Mouse (Mus musculus) erythroid progenitor cell, adult 5-6 weeks (primary cell): ENCODE measurements around the gene Zgrf1. TPM values are rescaled to one million over a fixed set of nuclear protein-coding genes. Genes with fewer than 3 reads are reported as not detected.

Experiments
- ATAC-seq: replicated peaks from 2 replicates; pipeline ENCODE4 v1.8.0; 2016; ENCODE audit warnings: moderate number of reproducible peaks, mild to moderate bottlenecking, moderate TSS enrichment, inconsistent platforms; ENCODE audit not compliant: poor library complexity, low FRiP score, severe bottlenecking
- total RNA-seq, 2 experiments: library from RNA; stranded (forward) in 1 of 2; stranded (reverse) in 1 of 2; fragments of 150-400 nt in 1 of 2; fragments of 186-747, 209-891 nt in 1 of 2; gene quantifications; 2 replicates each; pipeline versions ENCODE4 v1.2.3 to v1.2.4; 2015 to 2017; ENCODE audit warnings: low replicate concordance in 2 of 2

Zgrf1 gene
- total RNA-seq (2015; ENCODE audit: low replicate concordance) (40.0 and 59.1 TPM in 2 replicates), total RNA-seq (2017; ENCODE audit: low replicate concordance) (45.4 and 60.6 TPM in 2 replicates)

DNA sequence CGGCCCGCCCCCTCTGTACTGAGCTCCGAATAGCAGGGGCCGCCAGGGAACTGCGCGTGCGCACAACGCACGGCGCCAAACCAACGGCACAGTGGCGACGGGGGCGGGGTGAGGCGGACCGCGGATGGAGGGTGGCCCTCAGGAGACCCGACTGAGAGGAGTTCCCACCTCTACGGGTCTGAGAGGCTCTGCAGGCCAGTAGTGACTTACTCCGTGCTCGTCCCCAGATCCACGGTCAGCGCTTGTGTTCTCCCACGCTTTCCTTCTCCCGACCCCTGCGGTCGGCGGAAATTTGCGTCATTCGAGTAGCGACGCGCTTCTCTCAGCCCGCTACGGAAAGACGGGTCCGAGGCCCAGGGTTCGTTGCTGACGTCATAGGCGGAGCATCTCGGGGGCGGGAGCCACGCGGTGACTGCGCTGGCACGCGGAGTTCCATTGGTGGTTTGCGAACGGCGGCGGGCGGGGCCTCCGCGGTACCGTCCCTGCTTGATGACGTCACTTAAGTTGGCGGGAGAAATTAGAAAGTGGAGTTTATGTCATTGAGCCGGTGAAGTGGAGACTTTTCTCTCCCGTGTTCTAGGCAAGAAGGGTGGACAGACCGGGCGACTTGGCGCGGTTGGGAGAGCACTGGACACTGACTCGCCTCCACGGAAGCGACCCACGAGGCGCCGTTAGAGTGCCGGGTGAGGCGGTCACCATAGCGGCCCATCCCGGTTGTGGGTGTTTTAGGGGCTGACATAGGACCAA, at the start of gene Zgrf1, which contains the start of gene Larp7:
Gene Zgrf1 (plus strand): TSS at position 517 of the 747 bp plus-strand sequence.
Gene Larp7 (minus strand): TSS at position 377 of the 747 bp plus-strand sequence.
- ATAC-seq = peak; percentile 97

DNA sequence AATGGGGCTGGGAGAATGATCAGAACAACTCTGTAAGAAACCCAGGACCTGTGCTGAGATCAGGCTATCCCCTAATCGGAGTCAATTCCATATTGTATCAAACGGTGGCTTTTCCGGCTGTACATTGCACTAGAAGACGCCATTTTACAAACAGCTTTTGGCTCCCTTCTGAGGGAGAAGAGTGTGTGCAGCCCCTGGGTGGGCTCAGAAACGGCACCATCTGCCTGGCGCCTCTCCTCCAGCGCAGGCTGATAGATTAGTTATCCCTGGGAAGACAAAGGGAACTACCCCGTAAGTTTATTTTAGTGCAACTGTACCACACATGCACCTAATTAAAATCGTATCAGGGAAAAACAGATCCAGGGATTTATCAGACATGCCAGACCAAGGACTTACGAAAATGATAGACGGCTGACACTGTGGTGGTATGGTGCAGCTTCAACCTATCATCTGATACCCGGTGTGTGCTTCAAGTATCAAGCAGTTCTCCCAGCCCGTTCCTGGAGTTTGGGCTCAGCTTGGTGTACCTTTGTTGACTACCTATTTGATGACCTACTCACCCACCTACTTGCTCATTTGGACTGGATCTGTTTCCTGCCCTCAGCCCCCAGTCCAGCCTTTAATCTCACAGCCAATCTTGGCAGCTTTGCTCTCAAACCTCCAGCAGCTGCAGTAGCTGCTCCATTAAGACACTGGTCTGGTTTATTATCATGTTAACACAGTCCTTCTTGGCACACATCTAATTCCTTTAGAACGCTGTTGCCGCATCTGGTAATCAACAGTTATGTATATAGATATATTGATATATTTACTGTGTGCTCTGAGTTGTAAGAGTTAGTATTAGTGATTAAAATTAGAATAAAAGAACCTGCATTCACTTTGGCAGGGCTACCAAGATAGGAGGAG, 45.2 kb upstream of the Zgrf1 start:
- 0 out of 2 replicates have a peak, but pooled peaks have one; percentile 39 for ATAC-seq

GRCm38 (mm10) chr3:127511786-127512746, 41.2 kb upstream of the Zgrf1 start:
- no peak for ATAC-seq

DNA sequence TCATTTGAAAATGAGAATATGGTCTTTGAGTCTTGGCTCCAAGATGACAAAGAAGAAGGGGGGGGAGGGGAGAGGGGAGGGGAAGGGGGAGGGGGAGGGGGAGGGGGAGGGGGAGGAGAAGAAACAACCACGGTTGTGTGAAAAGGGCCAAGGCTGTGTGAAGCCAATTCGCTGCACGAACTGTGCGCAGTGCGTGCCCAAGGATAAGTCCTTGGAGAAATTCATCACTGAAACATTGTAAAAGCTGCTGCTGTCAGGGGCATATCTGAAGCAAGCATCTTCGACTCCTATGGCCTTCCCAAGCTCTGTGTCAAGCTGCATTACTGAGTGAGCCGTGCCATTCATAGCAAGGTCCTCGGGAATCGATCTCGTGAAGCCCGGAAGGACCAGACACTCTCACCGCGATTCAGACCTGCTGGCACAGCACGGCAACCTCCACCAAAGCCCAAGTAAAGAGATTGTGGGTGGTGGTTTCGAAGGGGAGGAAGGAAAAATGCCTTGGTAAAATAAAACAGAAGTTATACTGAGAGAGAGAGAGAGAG, 40.4 kb upstream of the Zgrf1 start:
- ATAC-seq = no peak

DNA sequence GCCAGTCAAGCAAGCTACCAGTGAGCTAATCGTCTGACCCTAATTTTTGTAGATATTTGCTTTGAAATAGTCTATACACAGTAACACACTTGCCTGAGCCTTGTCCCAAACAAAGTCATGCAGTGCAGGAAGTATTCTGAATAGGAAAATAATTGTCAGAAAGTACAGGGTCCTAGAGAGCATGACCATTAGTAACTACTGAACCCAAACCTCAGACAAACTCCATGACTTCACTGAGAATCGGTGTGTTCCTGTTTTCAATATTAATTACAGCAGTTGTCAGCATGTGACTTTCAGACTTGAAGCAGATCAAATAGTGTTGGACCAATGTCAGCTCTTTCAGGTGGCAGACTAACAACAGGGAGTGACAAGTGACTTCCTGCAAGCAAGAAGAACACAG, 39.6 kb upstream of the Zgrf1 start:
- ATAC-seq = no peak

GRCm38 (mm10) chr3:127515251-127515650, 38.0 kb upstream of the Zgrf1 start:
- no peak for ATAC-seq

DNA sequence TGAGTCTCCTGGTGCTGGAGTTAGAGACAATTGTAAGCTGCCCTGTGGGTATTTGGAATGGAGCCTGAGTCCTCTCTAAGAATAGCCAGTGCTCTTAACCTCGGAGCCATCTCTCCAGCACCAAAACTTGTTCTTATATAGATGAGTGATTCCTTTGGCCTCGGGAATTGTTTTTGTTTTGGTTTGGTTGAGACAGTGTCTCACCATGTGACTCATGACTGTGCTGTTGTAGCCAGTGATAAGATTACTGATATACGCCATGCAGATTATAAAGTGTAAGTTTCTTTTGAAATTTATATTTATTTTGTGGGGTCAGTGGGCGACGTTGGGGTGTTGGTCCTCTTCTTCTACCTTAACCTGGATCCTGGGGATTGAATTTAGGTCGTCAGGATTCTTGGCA, 33.0 kb upstream of the Zgrf1 start:
- ATAC-seq = no peak

- ATAC-seq = no peak
These were observed 32.1 kb upstream of the Zgrf1 start for GRCm38 (mm10) chr3:127521156-127521555.

DNA sequence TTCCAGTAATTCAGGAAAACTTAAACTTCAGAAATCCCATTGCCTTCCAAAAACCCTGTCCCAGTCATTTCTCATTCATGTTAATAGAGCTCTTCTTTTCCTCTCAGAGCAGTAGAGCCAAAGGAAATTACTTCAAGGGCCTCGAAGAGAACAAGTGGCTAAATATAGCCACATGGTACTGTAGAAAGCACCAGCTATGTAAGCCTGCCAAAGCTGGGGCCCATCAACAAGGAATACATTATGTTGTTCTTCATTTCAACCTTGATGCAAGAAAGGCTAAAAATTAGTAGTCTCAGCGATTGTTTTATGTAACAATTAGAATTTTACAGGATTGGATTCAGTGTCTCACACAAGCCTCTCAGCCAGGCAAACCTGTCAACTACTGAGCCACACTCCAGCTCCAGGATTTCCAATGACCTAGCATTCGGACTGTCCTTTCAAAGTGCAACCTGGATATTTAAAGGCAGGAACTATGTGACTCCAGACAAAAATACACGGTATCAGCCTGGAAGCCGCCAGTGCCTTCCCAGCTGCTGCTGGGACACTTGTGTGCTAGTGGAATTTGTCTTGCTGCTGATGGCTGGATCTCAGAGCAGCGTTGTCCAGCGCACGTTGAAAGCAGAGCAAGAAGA, 28.0 kb upstream of the Zgrf1 start:
- ATAC-seq = no peak

DNA sequence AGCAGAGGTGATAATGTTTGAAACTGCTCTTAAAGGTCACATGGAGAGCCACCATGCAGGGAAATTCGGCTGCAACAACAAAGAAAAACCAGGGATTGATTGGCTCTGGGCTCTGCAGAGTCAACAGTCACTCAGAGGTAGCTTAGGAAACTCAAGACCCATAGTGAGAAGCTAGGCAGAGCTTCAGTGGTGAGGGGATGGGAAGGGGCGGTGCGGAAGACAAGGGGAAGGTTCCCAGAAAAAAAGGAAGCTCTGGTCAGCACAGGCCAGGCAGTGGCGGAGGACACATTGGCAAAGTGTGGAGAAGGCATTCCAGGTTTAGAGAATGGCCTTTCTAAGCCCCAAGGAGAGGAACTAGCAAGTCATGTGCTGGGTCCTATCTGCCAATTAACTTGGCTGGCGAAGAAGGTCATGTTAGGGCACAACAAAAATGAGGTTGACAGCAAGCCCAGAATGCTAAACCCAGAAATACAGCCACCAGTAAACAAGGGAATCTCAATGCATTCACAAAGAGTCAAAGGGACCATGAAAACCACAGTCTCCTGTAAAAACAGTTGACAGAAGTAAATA, 25.7 kb upstream of the Zgrf1 start:
- ATAC-seq = no peak

DNA sequence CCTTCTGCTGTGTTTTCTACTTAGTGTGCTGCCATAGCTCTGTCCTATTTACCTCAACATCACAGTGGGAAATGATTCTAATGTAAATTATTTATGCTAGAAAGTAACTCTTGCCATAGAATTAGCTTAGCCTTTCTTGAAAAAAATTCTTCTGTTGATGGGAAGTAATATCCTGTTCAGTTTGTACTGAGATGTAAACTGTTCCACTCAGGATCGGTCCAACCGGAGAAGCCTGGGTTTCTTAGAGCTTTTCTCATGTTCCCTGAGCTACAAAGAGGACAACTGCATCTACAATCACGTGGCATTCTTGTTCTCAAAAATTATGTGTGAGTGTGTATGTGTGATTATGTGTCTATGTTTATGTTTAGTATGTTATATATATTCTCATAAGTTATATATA, 24.1 kb upstream of the Zgrf1 start:
- ATAC-seq = no peak

- no peak for ATAC-seq
These were observed 23.5 kb upstream of the Zgrf1 start for GRCm38 (mm10) chr3:127529824-127530223.

DNA sequence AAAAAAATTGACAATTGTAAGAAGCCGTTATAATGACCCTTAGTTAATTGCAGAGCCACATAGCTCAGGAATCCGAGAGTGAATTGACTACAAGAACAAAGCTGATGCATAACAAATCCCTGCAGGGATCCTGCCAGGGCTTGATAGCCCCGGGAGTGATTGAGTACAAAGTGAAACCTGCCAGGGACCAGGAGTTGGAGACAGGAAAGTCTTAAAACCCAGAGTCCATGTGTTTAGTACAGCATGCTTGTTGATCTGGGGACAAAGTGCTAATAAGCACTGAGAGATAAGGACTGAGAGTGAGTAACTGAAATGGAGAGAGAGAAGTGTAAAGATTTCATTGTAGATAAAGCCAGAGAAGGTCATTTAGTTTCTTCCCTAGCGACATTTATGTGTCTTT, 23.0 kb upstream of the Zgrf1 start:
- ATAC-seq = no peak

GRCm38 (mm10) chr3:127539193-127539592, 14.1 kb upstream of the Zgrf1 start:
- ATAC-seq = no peak

GRCm38 (mm10) chr3:127543976-127544375, 9.3 kb upstream of the Zgrf1 start:
- ATAC-seq = no peak

DNA sequence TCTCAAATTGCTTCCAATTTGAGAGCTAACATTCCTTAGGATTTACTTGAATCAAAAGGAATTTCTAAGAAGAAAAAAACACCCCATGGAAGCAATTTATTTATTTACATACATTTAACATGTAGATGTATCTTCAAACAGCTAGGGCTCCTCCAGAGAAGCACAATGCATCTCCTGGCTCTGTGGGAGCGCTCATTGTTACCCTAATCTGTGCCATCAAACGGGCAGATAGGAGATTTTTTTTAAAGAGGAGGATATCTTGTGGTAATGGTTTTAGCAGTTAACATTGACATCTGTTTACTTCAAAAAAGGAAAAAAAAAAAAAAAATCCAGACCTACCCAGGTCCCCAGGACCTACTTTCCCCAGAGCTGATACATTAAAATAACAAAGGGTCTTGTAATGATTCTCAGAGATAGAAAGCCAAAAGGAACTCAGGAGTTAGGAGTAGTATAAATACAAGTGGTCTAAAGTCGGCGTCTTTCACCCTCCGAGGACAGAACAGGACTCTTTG, 8.6 kb upstream of the Zgrf1 start:
- ATAC-seq = no peak

- ATAC-seq = no peak
These were observed 5.4 kb upstream of the Zgrf1 start for GRCm38 (mm10) chr3:127547882-127548281.

GRCm38 (mm10) chr3:127552434-127552972, 786 bp upstream of the Zgrf1 start:
- no peak for ATAC-seq
